10 mouse cellular contexts compared by ENCODE assay signal in the genomic region with DNA sequence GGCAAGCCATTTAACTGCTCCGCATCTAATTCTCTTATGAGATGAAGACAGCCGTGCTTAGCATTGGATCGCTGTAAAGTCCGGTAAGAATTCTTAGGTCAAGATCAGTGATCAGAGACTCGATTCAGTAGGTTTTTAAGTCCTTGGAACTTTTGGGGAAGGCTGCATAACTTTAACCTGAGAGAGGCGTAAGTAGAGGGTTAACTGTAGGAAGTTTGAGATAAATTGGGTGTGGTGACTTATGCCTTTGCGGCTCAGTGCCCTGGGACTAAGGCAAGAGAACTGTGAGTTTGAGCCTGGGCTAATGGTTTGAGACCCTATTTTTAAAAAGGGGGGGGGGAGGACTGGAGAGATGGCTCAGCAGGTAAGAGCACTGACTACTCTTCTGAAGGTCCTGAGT. TPM values are rescaled to one million over a fixed set of nuclear protein-coding genes. Genes with fewer than 3 reads are reported as not detected.
DNase-seq lines count a peak whose midpoint lies in the region; ATAC-seq lines count a peak whose summit lies in the region.
"Had no signal": no experiment of that assay in that cellular context is flagged by ENCODE, and none has a peak within 500 bp of the region (broad histone marks: within the 10 kb centered on the region; RNA-seq: fewer than 3 reads in every experiment).

No protein-coding gene starts in this region.

- ATAC-seq in embryonic facial prominence, embryonic 12.5 days (ENCODE audit: insufficient number of reproducible peaks, insufficient read depth, low FRiP score, low TSS enrichment), result no peak
- no peak for ATAC-seq in limb, embryonic 11.5 days (ENCODE audit: insufficient number of reproducible peaks, low FRiP score, low TSS enrichment, low read depth)
- no peak for ATAC-seq in intestine, embryonic 14.5 days (replicated peaks; ENCODE audit: low FRiP score, low TSS enrichment, low read depth)
- ATAC-seq in midbrain, embryonic 16.5 days, result no peak
- ATAC-seq: forebrain, embryonic 16.5 days had no signal

- H3K9me3 ChIP-seq in embryonic facial prominence, embryonic 12.5 days, result no peaks in the 10 kb centered on the region
- H3K9me3 ChIP-seq in embryonic facial prominence, embryonic 10.5 days, result no peaks in the 10 kb centered on the region
- H3K9me3 ChIP-seq in limb, embryonic 11.5 days (ENCODE audit: control insufficient read depth, low read length), result no peaks in the 10 kb centered on the region
- no peaks in the 10 kb centered on the region for H3K9me3 ChIP-seq in limb, embryonic 10.5 days (replicated peaks)
- H3K9me3 ChIP-seq in intestine, embryonic 14.5 days (ENCODE audit: control insufficient read depth, low read length), result no peaks in the 10 kb centered on the region
- no peaks in the 10 kb centered on the region for H3K9me3 ChIP-seq in midbrain, embryonic 16.5 days (replicated peaks; ENCODE audit: control insufficient read depth, low read length, poor library complexity, severe bottlenecking)

- no peaks in the 10 kb centered on the region for H3K27me3 ChIP-seq in embryonic facial prominence, embryonic 12.5 days
- H3K27me3 ChIP-seq in embryonic facial prominence, embryonic 10.5 days (replicated peaks; ENCODE audit: low read depth, poor library complexity, severe bottlenecking), result no peaks in the 10 kb centered on the region
- no peaks in the 10 kb centered on the region for H3K27me3 ChIP-seq in limb, embryonic 11.5 days (ENCODE audit: control insufficient read depth, insufficient read depth, low read length)
- no peaks in the 10 kb centered on the region for H3K27me3 ChIP-seq in limb, embryonic 10.5 days (ENCODE audit: low read depth, poor library complexity, severe bottlenecking)
- H3K27me3 ChIP-seq in intestine, embryonic 14.5 days (replicated peaks; ENCODE audit: control insufficient read depth, insufficient read depth, low read length), result no peaks in the 10 kb centered on the region
- H3K27me3 ChIP-seq in midbrain, embryonic 16.5 days (ENCODE audit: control insufficient read depth, insufficient read depth, low read depth, low read length), result no peaks in the 10 kb centered on the region

- H3K36me3 ChIP-seq in embryonic facial prominence, embryonic 12.5 days, result no peaks in the 10 kb centered on the region
- H3K36me3 ChIP-seq in embryonic facial prominence, embryonic 10.5 days (replicated peaks), result 0 out of 2 replicates have a peak, but pooled peaks cover 3% of the 10 kb centered on the region
- H3K36me3 ChIP-seq in limb, embryonic 11.5 days (ENCODE audit: control insufficient read depth, insufficient read depth, low read length), result no peaks in the 10 kb centered on the region
- H3K36me3 ChIP-seq in limb, embryonic 10.5 days, result no peaks in the 10 kb centered on the region
- H3K36me3 ChIP-seq in intestine, embryonic 14.5 days (ENCODE audit: control insufficient read depth, insufficient read depth, low read length), result no peaks in the 10 kb centered on the region
- no peaks in the 10 kb centered on the region for H3K36me3 ChIP-seq in midbrain, embryonic 16.5 days (ENCODE audit: control insufficient read depth, insufficient read depth, low read length)

- no peak for DNase-seq in embryonic facial prominence, embryonic 10.5 days (ENCODE audit: low spot score)
- no peak for DNase-seq in limb, embryonic 11.5 days (ENCODE audit: low spot score)
- no peak for DNase-seq in limb, embryonic 10.5 days (ENCODE audit: low spot score)
- DNase-seq in intestine, embryonic 14.5 days (ENCODE audit: low spot score), result no peak
- no peak for DNase-seq in retina, postnatal 1 day
- DNase-seq in layer of hippocampus, adult 9-10 months (ENCODE audit: low spot score), result no peak
- DNase-seq: right cerebral cortex, adult 18-20 months had no signal

- H3K4me3 ChIP-seq in embryonic facial prominence, embryonic 12.5 days, result 0 out of 2 replicates have a peak overlapping the region, but pooled peaks have one; percentile 2
- H3K4me3 ChIP-seq in embryonic facial prominence, embryonic 10.5 days, result no peak overlapping the region
- no peak overlapping the region for H3K4me3 ChIP-seq in limb, embryonic 11.5 days (ENCODE audit: low read depth, low read length)
- no peak overlapping the region for H3K4me3 ChIP-seq in limb, embryonic 10.5 days
- peak overlapping the region; percentile 65; the same call in 1 of the 2 replicates for H3K4me3 ChIP-seq in intestine, embryonic 14.5 days (ENCODE audit: low read depth, low read length)
- H3K4me3 ChIP-seq in midbrain, embryonic 16.5 days (ENCODE audit: low read depth, low read length), result no peak overlapping the region

- peak overlapping the region; percentile 66 for H3K4me2 ChIP-seq in embryonic facial prominence, embryonic 12.5 days (replicated peaks)
- 0 out of 2 replicates have a peak overlapping the region, but pooled peaks have one; percentile 12 for H3K4me2 ChIP-seq in limb, embryonic 11.5 days (ENCODE audit: low read depth, severe bottlenecking)
- peak overlapping the region; percentile 56 for H3K4me2 ChIP-seq in intestine, embryonic 14.5 days (ENCODE audit: low read length)
- peak overlapping the region; percentile 84 for H3K4me2 ChIP-seq in midbrain, embryonic 16.5 days (ENCODE audit: low read length)

- no peak overlapping the region for H3K9ac ChIP-seq in embryonic facial prominence, embryonic 12.5 days
- no peak overlapping the region for H3K9ac ChIP-seq in limb, embryonic 11.5 days (ENCODE audit: low read length)
- H3K9ac ChIP-seq in intestine, embryonic 14.5 days (ENCODE audit: low read length), result no peak overlapping the region
- no peak overlapping the region for H3K9ac ChIP-seq in midbrain, embryonic 16.5 days (ENCODE audit: low read depth, low read length)

- peaks cover 4% of the 10 kb centered on the region; the same call in 1 of the 2 replicates for H3K4me1 ChIP-seq in embryonic facial prominence, embryonic 12.5 days
- peaks cover 12% of the 10 kb centered on the region for H3K4me1 ChIP-seq in embryonic facial prominence, embryonic 10.5 days
- no peaks in the 10 kb centered on the region for H3K4me1 ChIP-seq in limb, embryonic 11.5 days (ENCODE audit: control insufficient read depth, insufficient read depth, low read length)
- peaks cover 10% of the 10 kb centered on the region for H3K4me1 ChIP-seq in limb, embryonic 10.5 days
- H3K4me1 ChIP-seq in intestine, embryonic 14.5 days (replicated peaks; ENCODE audit: control insufficient read depth, insufficient read depth, low read length), result peaks cover 8% of the 10 kb centered on the region; the same call in 1 of the 2 replicates
- peaks cover 10% of the 10 kb centered on the region for H3K4me1 ChIP-seq in midbrain, embryonic 16.5 days (ENCODE audit: control insufficient read depth, insufficient read depth, low read length)

- no peak overlapping the region for H3K27ac ChIP-seq in embryonic facial prominence, embryonic 12.5 days
- no peak overlapping the region for H3K27ac ChIP-seq in embryonic facial prominence, embryonic 10.5 days (replicated peaks)
- H3K27ac ChIP-seq in limb, embryonic 11.5 days (replicated peaks; ENCODE audit: low read depth, low read length), result no peak overlapping the region
- no peak overlapping the region for H3K27ac ChIP-seq in limb, embryonic 10.5 days
- no peak overlapping the region for H3K27ac ChIP-seq in intestine, embryonic 14.5 days (ENCODE audit: low read depth)
- no peak overlapping the region for H3K27ac ChIP-seq in midbrain, embryonic 16.5 days (ENCODE audit: low read length)

- WGBS in embryonic facial prominence, embryonic 12.5 days, result 81% methylated on average over 7 of the region's 7 CpGs
- 90% methylated on average over 7 of the region's 7 CpGs for WGBS in embryonic facial prominence, embryonic 10.5 days
- WGBS in limb, embryonic 11.5 days, result 87% methylated on average over 7 of the region's 7 CpGs
- WGBS in limb, embryonic 10.5 days, result 89% methylated on average over 7 of the region's 7 CpGs
- 83% methylated on average over 7 of the region's 7 CpGs for WGBS in intestine, embryonic 14.5 days
- 88% methylated on average over 7 of the region's 7 CpGs for WGBS in midbrain, embryonic 16.5 days

RNA-seq across cellular contexts. Expression of gene Lpcat3, which starts 1.4 kb away (rescaled TPM):
- polyA plus RNA-seq in embryonic facial prominence, embryonic 12.5 days (2016; fragmentation: Nextera tagmentation; extraction: Ambion mirVana), result 46.0 and 49.1 TPM in 2 replicates
- 41.4 and 46.6 TPM in 2 replicates for polyA plus RNA-seq in embryonic facial prominence, embryonic 10.5 days (2016; fragmentation: Nextera tagmentation; extraction: Ambion mirVana)
- polyA plus RNA-seq in limb, embryonic 11.5 days (2014; fragmentation: Nextera tagmentation; extraction: Ambion mirVana), result 44.1 and 46.1 TPM in 2 replicates
- 37.3 and 45.7 TPM in 2 replicates for polyA plus RNA-seq in limb, embryonic 10.5 days (2016; fragmentation: Nextera tagmentation; extraction: Ambion mirVana)
- polyA plus RNA-seq in intestine, embryonic 14.5 days (2014; fragmentation: Nextera tagmentation; extraction: Ambion mirVana), result 75.5 and 79.8 TPM in 2 replicates
- polyA plus RNA-seq in midbrain, embryonic 16.5 days (2015; fragmentation: Nextera tagmentation; extraction: Ambion mirVana), result 40.5 and 43.8 TPM in 2 replicates

RNA-seq across cellular contexts. Expression of gene C1s2, which starts 28.4 kb away (rescaled TPM):
- polyA plus RNA-seq in embryonic facial prominence, embryonic 12.5 days (2016; fragmentation: Nextera tagmentation; extraction: Ambion mirVana), result not detected in 2 replicates
- polyA plus RNA-seq in embryonic facial prominence, embryonic 10.5 days (2016; fragmentation: Nextera tagmentation; extraction: Ambion mirVana), result not detected in 2 replicates
- not detected in 2 replicates for polyA plus RNA-seq in limb, embryonic 11.5 days (2014; fragmentation: Nextera tagmentation; extraction: Ambion mirVana)
- polyA plus RNA-seq in limb, embryonic 10.5 days (2016; fragmentation: Nextera tagmentation; extraction: Ambion mirVana), result not detected in 2 replicates
- polyA plus RNA-seq in intestine, embryonic 14.5 days (2014; fragmentation: Nextera tagmentation; extraction: Ambion mirVana), result not detected in 2 replicates
- 0.21 and 0.26 TPM in 2 replicates for polyA plus RNA-seq in midbrain, embryonic 16.5 days (2015; fragmentation: Nextera tagmentation; extraction: Ambion mirVana)

RNA-seq across cellular contexts. Expression of gene Emg1, which starts 47.7 kb away (rescaled TPM):
- polyA plus RNA-seq in embryonic facial prominence, embryonic 12.5 days (2016; fragmentation: Nextera tagmentation; extraction: Ambion mirVana), result 192 and 199 TPM in 2 replicates
- polyA plus RNA-seq in embryonic facial prominence, embryonic 10.5 days (2016; fragmentation: Nextera tagmentation; extraction: Ambion mirVana), result 233 and 257 TPM in 2 replicates
- 244 and 253 TPM in 2 replicates for polyA plus RNA-seq in limb, embryonic 11.5 days (2014; fragmentation: Nextera tagmentation; extraction: Ambion mirVana)
- polyA plus RNA-seq in limb, embryonic 10.5 days (2016; fragmentation: Nextera tagmentation; extraction: Ambion mirVana), result 254 and 298 TPM in 2 replicates
- polyA plus RNA-seq in intestine, embryonic 14.5 days (2014; fragmentation: Nextera tagmentation; extraction: Ambion mirVana), result 248 and 249 TPM in 2 replicates
- 95.3 and 101 TPM in 2 replicates for polyA plus RNA-seq in midbrain, embryonic 16.5 days (2015; fragmentation: Nextera tagmentation; extraction: Ambion mirVana)

RNA-seq across cellular contexts. Expression of gene Phb2, which starts 47.9 kb away (rescaled TPM):
- polyA plus RNA-seq in embryonic facial prominence, embryonic 12.5 days (2016; fragmentation: Nextera tagmentation; extraction: Ambion mirVana), result 359 and 370 TPM in 2 replicates
- 473 and 496 TPM in 2 replicates for polyA plus RNA-seq in embryonic facial prominence, embryonic 10.5 days (2016; fragmentation: Nextera tagmentation; extraction: Ambion mirVana)
- polyA plus RNA-seq in limb, embryonic 11.5 days (2014; fragmentation: Nextera tagmentation; extraction: Ambion mirVana), result 424 and 427 TPM in 2 replicates
- polyA plus RNA-seq in limb, embryonic 10.5 days (2016; fragmentation: Nextera tagmentation; extraction: Ambion mirVana), result 501 and 622 TPM in 2 replicates
- polyA plus RNA-seq in intestine, embryonic 14.5 days (2014; fragmentation: Nextera tagmentation; extraction: Ambion mirVana), result 414 and 436 TPM in 2 replicates
- polyA plus RNA-seq in midbrain, embryonic 16.5 days (2015; fragmentation: Nextera tagmentation; extraction: Ambion mirVana), result 240 and 245 TPM in 2 replicates

Comparison
In these comparisons a context has a peak if more than half of its experiments do, and no peak if none do; other contexts are left out.
1. H3K4me3 ChIP-seq: peak in embryonic facial prominence, embryonic 12.5 days (single experiment) and intestine, embryonic 14.5 days (single experiment); none in embryonic facial prominence, embryonic 10.5 days (single experiment), limb, embryonic 11.5 days (single experiment), limb, embryonic 10.5 days (single experiment) and midbrain, embryonic 16.5 days (single experiment).
2. H3K4me2 ChIP-seq: peak in every context shown above with its lines; median percentile 84 in midbrain, embryonic 16.5 days; 66 in embryonic facial prominence, embryonic 12.5 days; 56 in intestine, embryonic 14.5 days; 12 in limb, embryonic 11.5 days.